In genomic region chr14:25414115-25414514, GRCm38 (mm10) we compare ENCODE assay signal across 21 mouse cellular contexts. TPM values are rescaled to one million over a fixed set of nuclear protein-coding genes. Genes with fewer than 3 reads are reported as not detected.
A peak's percentile ranks its signal among the peaks of the same experiment; 100 is the strongest.
DNase-seq lines count a peak whose midpoint lies in the region; TF ChIP-seq lines count a peak whose summit lies in the region.
"Had no signal": no experiment of that assay in that cellular context is flagged by ENCODE, and none has a peak within 500 bp of the region (broad histone marks: within the 10 kb centered on the region; RNA-seq: fewer than 3 reads in every experiment).

No protein-coding gene starts in this region.

- no peaks in the 10 kb centered on the region for H3K4me1 ChIP-seq in kidney, adult 2 months (ENCODE audit: control insufficient read depth, insufficient read depth, low read length)
- H3K4me1 ChIP-seq: embryonic facial prominence, embryonic 15.5 days had no signal

- no peaks in the 10 kb centered on the region for H3K36me3 ChIP-seq in kidney, adult 2 months (ENCODE audit: control insufficient read depth, insufficient read depth, low read length)
- H3K36me3 ChIP-seq: embryonic facial prominence, embryonic 15.5 days had no signal

- H3K27ac ChIP-seq in kidney, adult 2 months (ENCODE audit: insufficient read depth, low read depth, low read length), result no peak overlapping the region
- H3K27ac ChIP-seq: embryonic facial prominence, embryonic 15.5 days; hindbrain, embryonic 14.5 days; kidney, postnatal 0 days; liver, embryonic 14.5 days had no signal

- TF ChIP-seq CTCF in kidney, adult 2 months (conservative IDR thresholded peaks at IDR 0.05; ENCODE audit: insufficient read depth, insufficient read length, low read depth, low read length), result no peak

- no peak overlapping the region for H3K4me3 ChIP-seq in kidney, adult 2 months (ENCODE audit: insufficient read depth, low read depth, low read length)
- H3K4me3 ChIP-seq: embryonic facial prominence, embryonic 15.5 days had no signal

- no peaks in the 10 kb centered on the region for H3K27me3 ChIP-seq in kidney, adult 2 months (replicated peaks; ENCODE audit: control insufficient read depth, insufficient read depth, low read length)
- H3K27me3 ChIP-seq: embryonic facial prominence, embryonic 15.5 days had no signal

- no peak for TF ChIP-seq POLR2A in kidney, adult 2 months (IDR thresholded peaks at IDR 0.05; ENCODE audit: low read depth, low read length)

- peak; percentile 11 for DNase-seq in adrenal gland, adult 2 months
- no peak for DNase-seq in adrenal gland, postnatal 10 days
- DNase-seq in kidney, adult 2 months, result peak; percentile 27
- no peak for DNase-seq in kidney, adult 8-10 months
- peak; percentile 18 for DNase-seq in thymus, postnatal 0 days (ENCODE audit: low spot score)
- DNase-seq in thymus, postnatal 25 days, result no peak
- no peak for DNase-seq in left cerebral cortex, adult 8-10 months (ENCODE audit: low spot score in 2 of 2)
- no peak for DNase-seq in spleen, postnatal 10 days (ENCODE audit: low spot score in 2 of 2)
- DNase-seq: cerebellum, adult 2 months; cerebellum, postnatal 14 days; gastrocnemius, postnatal 36 days; kidney, adult 18-20 months; layer of hippocampus, postnatal 36 days; liver; lung, embryonic 14.5 days; right cerebral cortex, postnatal 25 days; thymus, adult 2 months had no signal

- 83% methylated on average over 4 of the region's 4 CpGs for WGBS in kidney, adult 2 months

RNA-seq across cellular contexts. Expression of gene Zmiz1, which starts 44.9 kb away (rescaled TPM):
- total RNA-seq in adrenal gland, adult 2 months (2021), result 100 to 1,000 TPM in 1 of 2 experiments, 10 to 100 TPM in 1; 90.8 to 142 TPM
- polyA plus RNA-seq in adrenal gland, adult 2 months (2012; rRNA removed), result 72.7 and 95.8 TPM in 2 replicates
- 10 to 100 TPM; 63.8 to 73.3 TPM for total RNA-seq in adrenal gland, postnatal 10 days (2021)
- polyA plus RNA-seq in kidney, adult 2 months (2012; rRNA removed), result 37.8 and 42.6 TPM in 2 replicates
- 19.9 and 26.4 TPM in 2 replicates for polyA plus RNA-seq in thymus, postnatal 0 days (2015; fragmentation: Nextera tagmentation; extraction: Ambion mirVana)
- 10 to 100 TPM; 90.1 to 94.2 (median 92.3) TPM for total RNA-seq in left cerebral cortex, adult 8-10 months (2022)

Comparison
In these comparisons a context has a peak if more than half of its experiments do, and no peak if none do; other contexts are left out.
1. DNase-seq: peak in adrenal gland, adult 2 months (single experiment), kidney, adult 2 months (single experiment) and thymus, postnatal 0 days (single experiment); none in adrenal gland, postnatal 10 days (single experiment), kidney, adult 8-10 months (0 of 2), thymus, postnatal 25 days (single experiment), left cerebral cortex, adult 8-10 months (0 of 2) and spleen, postnatal 10 days (0 of 2).